Comparison of ENCODE assay signal across 8 mouse cellular contexts in genomic region chr16:93006321-93006984, GRCm38 (mm10).
DNase-seq lines count a peak whose midpoint lies in the region; ATAC-seq and TF ChIP-seq lines count a peak whose summit lies in the region.

No protein-coding gene starts in this region.

- H3K27me3 ChIP-seq in hindbrain, embryonic 16.5 days (replicated peaks; ENCODE audit: control insufficient read depth, insufficient read depth, low read length) = no peaks in the 10 kb centered on the region
- no peaks in the 10 kb centered on the region; the same call in 1 of the 2 replicates for H3K27me3 ChIP-seq in lung, postnatal 0 days (replicated peaks; ENCODE audit: insufficient read depth, low read length)
- no peaks in the 10 kb centered on the region for H3K27me3 ChIP-seq in stomach, embryonic 14.5 days (ENCODE audit: control insufficient read depth, insufficient read depth, low read length)

- intact Hi-C loops in gastrocnemius, postnatal 14 days (cut with DNase I; ENCODE audit: low total_unique reads) = no loop called here

- WGBS in hindbrain, embryonic 16.5 days = 6% methylated on average over 21 of the region's 21 CpGs
- WGBS in lung, postnatal 0 days = 6% methylated on average over 21 of the region's 21 CpGs
- 11% methylated on average over 21 of the region's 21 CpGs for WGBS in stomach, embryonic 14.5 days

- H3K4me2 ChIP-seq in hindbrain, embryonic 16.5 days (ENCODE audit: low read length) = peak overlapping the region; percentile 50
- H3K4me2 ChIP-seq in lung, postnatal 0 days (replicated peaks; ENCODE audit: low read depth, low read length) = peak overlapping the region; percentile 36
- H3K4me2 ChIP-seq in stomach, embryonic 14.5 days (replicated peaks; ENCODE audit: low read depth, low read length) = peak overlapping the region; percentile 34

- DNase-seq in ES-CJ7 (ENCODE audit: low read depth, low spot score) = peak; percentile 61
- peak; percentile 60 for DNase-seq in adrenal gland, postnatal 10 days
- peak; percentile 87 for DNase-seq in gastrocnemius, postnatal 14 days
- DNase-seq in lung, postnatal 0 days (ENCODE audit: low spot score) = peak; percentile 70
- no peak for DNase-seq in T-cell, adult 2 months (ENCODE audit: low spot score)
- no peak for DNase-seq in left cerebral cortex, adult 18-20 months (ENCODE audit: low spot score in 2 of 2)

- no peak for TF ChIP-seq CTCF in lung, postnatal 0 days (IDR thresholded peaks at IDR 0.05)

- peak overlapping the region; percentile 13; the same call in 1 of the 2 replicates for H3K4me3 ChIP-seq in hindbrain, embryonic 16.5 days (ENCODE audit: low read length)
- H3K4me3 ChIP-seq in lung, postnatal 0 days (ENCODE audit: low read depth, low read length) = no peak overlapping the region
- H3K4me3 ChIP-seq in stomach, embryonic 14.5 days (ENCODE audit: low read depth, low read length) = no peak overlapping the region

- no peaks in the 10 kb centered on the region for H3K9me3 ChIP-seq in hindbrain, embryonic 16.5 days (ENCODE audit: control insufficient read depth, low read length)
- H3K9me3 ChIP-seq in lung, postnatal 0 days (ENCODE audit: low read length) = no peaks in the 10 kb centered on the region
- H3K9me3 ChIP-seq in stomach, embryonic 14.5 days (ENCODE audit: control insufficient read depth, low read depth, low read length) = no peaks in the 10 kb centered on the region

- 0 out of 2 replicates have a peak overlapping the region, but pooled peaks have one; percentile 38 for H3K9ac ChIP-seq in hindbrain, embryonic 16.5 days (ENCODE audit: low read depth, low read length)
- H3K9ac ChIP-seq in lung, postnatal 0 days (replicated peaks; ENCODE audit: low read depth) = no peak overlapping the region
- no peak overlapping the region for H3K9ac ChIP-seq in stomach, embryonic 14.5 days (replicated peaks; ENCODE audit: low read depth, low read length)

- no peak overlapping the region for H3K27ac ChIP-seq in hindbrain, embryonic 16.5 days (ENCODE audit: low read depth, low read length)
- H3K27ac ChIP-seq in lung, postnatal 0 days (ENCODE audit: low read length) = no peak overlapping the region
- no peak overlapping the region for H3K27ac ChIP-seq in stomach, embryonic 14.5 days (ENCODE audit: low read length)

- no peak for TF ChIP-seq EP300 in lung, postnatal 0 days (IDR thresholded peaks at IDR 0.05)

- ATAC-seq in hindbrain, embryonic 16.5 days = no peak
- ATAC-seq in lung, postnatal 0 days = peak; percentile 80
- ATAC-seq in stomach, embryonic 14.5 days (ENCODE audit: insufficient number of reproducible peaks, insufficient read depth, low FRiP score, low read depth) = no peak

- peaks cover 3% of the 10 kb centered on the region; the same call in 1 of the 2 replicates for H3K4me1 ChIP-seq in hindbrain, embryonic 16.5 days (ENCODE audit: control insufficient read depth, insufficient read depth, low read depth, low read length)
- H3K4me1 ChIP-seq in lung, postnatal 0 days (ENCODE audit: insufficient read depth, low read depth, low read length) = no peaks in the 10 kb centered on the region
- H3K4me1 ChIP-seq in stomach, embryonic 14.5 days (ENCODE audit: control insufficient read depth, insufficient read depth, low read length) = peaks cover 7% of the 10 kb centered on the region; the same call in 1 of the 2 replicates

- H3K36me3 ChIP-seq in hindbrain, embryonic 16.5 days (ENCODE audit: control insufficient read depth, insufficient read depth, low read length) = no peaks in the 10 kb centered on the region
- H3K36me3 ChIP-seq in lung, postnatal 0 days (ENCODE audit: insufficient read depth, low read length) = no peaks in the 10 kb centered on the region
- H3K36me3 ChIP-seq in stomach, embryonic 14.5 days (ENCODE audit: control insufficient read depth, insufficient read depth, low read length) = no peaks in the 10 kb centered on the region

Comparison
In these comparisons a context has a peak if more than half of its experiments do, and no peak if none do; other contexts are left out.
1. DNase-seq: peak in ES-CJ7 (single experiment), adrenal gland, postnatal 10 days (single experiment), gastrocnemius, postnatal 14 days (single experiment) and lung, postnatal 0 days (single experiment); none in T-cell, adult 2 months (single experiment) and left cerebral cortex, adult 18-20 months (0 of 2).
2. Peak in every context shown above with its lines, with median percentiles within 50 percentile points of each other: H3K4me2 ChIP-seq.